Mouse (Mus musculus) inflammation-experienced regulatory T-cells, adult 6 months (primary cell): ENCODE data around the gene Dhtkd1. TPM values are rescaled to one million over a fixed set of nuclear protein-coding genes. Genes with fewer than 3 reads are reported as not detected.

Source experiments
- polyA plus RNA-seq, 3 experiments: library from polyadenylated mRNA; unstranded; fragments of 100-300 nt; shearing (Covaris generic); gene quantifications; one replicate each; pipeline ENCODE4 v1.2.1; 2017

The Dhtkd1 gene
- polyA plus RNA-seq, 3 experiments from 2014 or later: 0.12 to 0.33 TPM; not detected in 1

Other genes with a start within 250 kb of the Dhtkd1 start
- gene Camk1d, start 228.3 kb downstream of the Dhtkd1 start, polyA plus RNA-seq: 10 to 100 TPM in 1 of 3 experiments, 1 to 10 TPM in 2; 8.0 to 13.0 (median 9.3) TPM
- gene Nudt5, start 97.8 kb downstream of the Dhtkd1 start, polyA plus RNA-seq: 10 to 100 TPM; 44.8 to 87.6 (median 51.4) TPM
- gene Cdc123, start 97.6 kb downstream of the Dhtkd1 start, polyA plus RNA-seq: 100 to 1,000 TPM; 136 to 251 (median 179) TPM
- 1 to 10 TPM; 1.7 to 2.3 (median 1.8) TPM for gene Gm13199, start 79.9 kb downstream of the Dhtkd1 start, polyA plus RNA-seq
- 10 to 100 TPM; 13.5 to 27.1 (median 15.8) TPM for gene Sec61a2, start 47.4 kb downstream of the Dhtkd1 start, polyA plus RNA-seq
- 10 to 100 TPM; 16.7 to 20.1 (median 17.3) TPM for gene Upf2, start 8.7 kb upstream of the Dhtkd1 start, polyA plus RNA-seq
- under 1 TPM in 1 of 3 experiments, not detected in 2; 0.23 TPM for gene Proser2, start 187.4 kb upstream of the Dhtkd1 start, polyA plus RNA-seq